Mouse (Mus musculus): ENCODE data around the gene Gprc5b. TPM values are rescaled to one million over a fixed set of nuclear protein-coding genes. Genes with fewer than 3 reads are reported as not detected.

The Gprc5b gene
- polyA plus RNA-seq, 1 experiment = 3.6 TPM

DNA sequence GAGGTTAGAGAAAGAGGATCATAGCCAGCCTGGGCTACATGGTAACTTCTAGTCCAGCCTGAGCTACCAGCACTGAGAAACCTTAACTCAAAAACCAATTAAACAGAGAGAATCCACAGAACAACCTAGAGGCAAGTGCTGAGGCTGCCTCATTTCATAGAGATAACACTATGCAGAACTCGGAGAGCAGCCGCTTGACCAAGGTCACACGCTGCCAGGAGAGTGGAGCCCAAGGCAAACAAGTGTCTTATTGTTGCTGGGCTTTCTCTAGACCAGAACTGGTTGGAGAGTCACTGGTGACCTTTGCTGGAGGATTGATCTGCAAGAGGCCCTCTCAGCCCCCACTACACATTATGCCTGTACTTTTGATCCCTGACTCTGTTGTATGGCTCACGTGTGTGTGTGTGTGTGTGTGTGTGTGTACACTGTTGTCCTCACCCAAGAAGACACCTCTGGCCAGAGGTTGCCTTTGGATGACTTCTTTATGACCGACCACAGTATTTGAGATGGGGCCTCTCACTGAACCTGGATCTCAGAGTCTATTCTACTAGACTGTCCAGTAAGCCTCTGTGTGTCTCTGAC is 5.6 kb downstream of the Gprc5b start:
- 54% methylated on average over 5 of the region's 5 CpGs for WGBS
- no peak overlapping the region for H3K27ac ChIP-seq (ENCODE audit: insufficient read depth, low read depth, low read length)
- H3K27me3 ChIP-seq (ENCODE audit: control insufficient read depth, insufficient read depth, low read length) = peaks cover 9% of the 10 kb centered on the region
- H3K4me1 ChIP-seq (ENCODE audit: control insufficient read depth, insufficient read depth, insufficient read length, low read length) = no peaks in the 10 kb centered on the region
- H3K36me3 ChIP-seq (ENCODE audit: control insufficient read depth, insufficient read depth, low read length) = no peaks in the 10 kb centered on the region
- no peak for TF ChIP-seq CTCF (IDR thresholded peaks at IDR 0.05; ENCODE audit: extremely low read depth, insufficient read length, insufficient replicate concordance, low read depth, low read length)
- no peak for TF ChIP-seq POLR2A (IDR thresholded peaks at IDR 0.05; ENCODE audit: low read depth, low read length)
- no peak overlapping the region for H3K4me3 ChIP-seq (ENCODE audit: low read depth, low read length)

- Histone ChIP-seq H3K27ac (ENCODE audit: insufficient read depth, low read depth, low read length) (no peak overlapping the region), H3K36me3 (ENCODE audit: control insufficient read depth, insufficient read depth, low read length) (no peaks in the 10 kb centered on the region), H3K4me1 (ENCODE audit: control insufficient read depth, insufficient read depth, insufficient read length, low read length) (no peaks in the 10 kb centered on the region), H3K27me3 (ENCODE audit: control insufficient read depth, insufficient read depth, low read length) (no peaks in the 10 kb centered on the region), H3K4me3 (ENCODE audit: low read depth, low read length) (no peak overlapping the region)
- 89% methylated on average over 4 of the region's 4 CpGs for WGBS
- TF ChIP-seq POLR2A (IDR thresholded peaks at IDR 0.05; ENCODE audit: low read depth, low read length) (no peak), CTCF (IDR thresholded peaks at IDR 0.05; ENCODE audit: extremely low read depth, insufficient read length, insufficient replicate concordance, low read depth, low read length) (no peak)
These were observed 8.6 kb downstream of the Gprc5b start for GRCm38 (mm10) chr7:118986369-118986768.

- no peaks in the 10 kb centered on the region for H3K36me3 ChIP-seq (ENCODE audit: control insufficient read depth, insufficient read depth, low read length)
- WGBS = 74% methylated on average over 4 of the region's 4 CpGs
- H3K4me1 ChIP-seq (ENCODE audit: control insufficient read depth, insufficient read depth, insufficient read length, low read length) = no peaks in the 10 kb centered on the region
- no peaks in the 10 kb centered on the region for H3K27me3 ChIP-seq (ENCODE audit: control insufficient read depth, insufficient read depth, low read length)
- H3K4me3 ChIP-seq (ENCODE audit: low read depth, low read length) = no peak overlapping the region
- TF ChIP-seq POLR2A (IDR thresholded peaks at IDR 0.05; ENCODE audit: low read depth, low read length) (no peak), CTCF (IDR thresholded peaks at IDR 0.05; ENCODE audit: extremely low read depth, insufficient read length, insufficient replicate concordance, low read depth, low read length) (no peak)
- H3K27ac ChIP-seq (ENCODE audit: insufficient read depth, low read depth, low read length) = no peak overlapping the region
These were observed 9.2 kb downstream of the Gprc5b start for GRCm38 (mm10) chr7:118985786-118986185.

DNA sequence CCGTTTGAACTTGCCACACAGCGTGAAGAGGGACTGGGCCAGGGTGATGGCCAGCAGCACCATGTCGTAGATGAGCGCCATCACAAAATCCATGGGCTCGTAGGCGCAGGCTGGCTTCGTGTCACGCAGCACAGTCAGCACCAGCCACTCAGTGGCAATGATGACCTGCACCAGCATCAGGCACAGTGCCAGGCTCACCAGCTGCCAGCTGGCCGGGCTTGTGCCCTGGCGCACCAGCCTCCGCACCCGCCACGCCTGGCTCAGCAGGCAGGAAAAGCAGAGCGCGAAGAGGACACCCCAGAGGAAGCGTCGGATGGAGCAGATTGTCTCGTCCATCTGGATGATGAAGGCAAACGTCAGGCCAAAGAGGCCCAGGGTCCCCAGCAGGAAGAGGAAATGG is 11.1 kb downstream of the Gprc5b start:
- TF ChIP-seq POLR2A (IDR thresholded peaks at IDR 0.05; ENCODE audit: low read depth, low read length) (no peak), CTCF (IDR thresholded peaks at IDR 0.05; ENCODE audit: extremely low read depth, insufficient read length, insufficient replicate concordance, low read depth, low read length) (no peak)
- Histone ChIP-seq H3K4me1 (ENCODE audit: control insufficient read depth, insufficient read depth, insufficient read length, low read length) (no peaks in the 10 kb centered on the region), H3K4me3 (ENCODE audit: low read depth, low read length) (no peak overlapping the region), H3K27ac (ENCODE audit: insufficient read depth, low read depth, low read length) (no peak overlapping the region), H3K36me3 (ENCODE audit: control insufficient read depth, insufficient read depth, low read length) (no peaks in the 10 kb centered on the region), H3K27me3 (ENCODE audit: control insufficient read depth, insufficient read depth, low read length) (no peaks in the 10 kb centered on the region)
- 79% methylated on average over 19 of the region's 19 CpGs for WGBS

DNA sequence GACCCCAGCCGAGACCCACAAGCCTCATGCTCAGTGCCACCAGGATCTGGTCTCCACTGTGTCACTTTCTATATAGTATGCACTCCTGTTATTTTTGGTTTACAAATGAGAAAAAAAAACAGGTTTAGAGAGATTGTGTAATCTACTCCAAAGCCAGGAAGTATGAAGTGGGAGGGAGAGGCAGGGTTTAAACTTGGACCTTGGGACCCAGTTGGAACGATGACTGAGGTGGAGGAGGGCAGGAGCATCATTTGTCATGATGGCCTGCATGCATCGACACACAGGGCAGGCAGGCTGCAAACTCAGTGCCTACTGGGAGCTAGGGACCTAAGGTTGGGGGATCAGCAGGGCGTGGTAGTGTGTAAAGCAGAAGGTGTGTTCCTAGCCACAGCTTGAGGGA is 12.4 kb downstream of the Gprc5b start:
- no peaks in the 10 kb centered on the region for H3K4me1 ChIP-seq (ENCODE audit: control insufficient read depth, insufficient read depth, insufficient read length, low read length)
- no peaks in the 10 kb centered on the region for H3K27me3 ChIP-seq (ENCODE audit: control insufficient read depth, insufficient read depth, low read length)
- TF ChIP-seq CTCF (IDR thresholded peaks at IDR 0.05; ENCODE audit: extremely low read depth, insufficient read length, insufficient replicate concordance, low read depth, low read length) (no peak), POLR2A (IDR thresholded peaks at IDR 0.05; ENCODE audit: low read depth, low read length) (no peak)
- no peak overlapping the region for H3K27ac ChIP-seq (ENCODE audit: insufficient read depth, low read depth, low read length)
- no peak overlapping the region for H3K4me3 ChIP-seq (ENCODE audit: low read depth, low read length)
- H3K36me3 ChIP-seq (ENCODE audit: control insufficient read depth, insufficient read depth, low read length) = no peaks in the 10 kb centered on the region
- WGBS = 61% methylated on average over 4 of the region's 4 CpGs

DNA sequence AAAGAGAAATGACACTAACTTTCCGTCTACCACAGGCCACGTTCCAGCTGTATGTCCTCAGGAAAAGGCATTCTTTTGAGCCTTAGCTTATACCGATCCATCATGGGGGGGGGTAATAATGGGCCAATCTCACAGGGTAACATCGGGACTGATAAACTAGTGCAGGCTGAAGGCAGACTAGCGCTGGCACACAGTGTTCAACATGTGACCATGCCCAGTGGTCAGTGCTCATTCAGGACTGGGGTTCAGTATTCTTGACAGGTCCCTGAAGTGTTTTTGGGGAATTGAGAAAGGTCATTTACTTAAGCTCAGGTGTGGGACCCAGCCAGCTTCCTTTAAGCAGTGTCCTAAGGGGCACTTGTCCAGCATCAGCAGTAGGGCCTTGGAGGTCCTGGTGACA is 13.2 kb downstream of the Gprc5b start:
- Histone ChIP-seq H3K4me3 (ENCODE audit: low read depth, low read length) (no peak overlapping the region), H3K36me3 (ENCODE audit: control insufficient read depth, insufficient read depth, low read length) (no peaks in the 10 kb centered on the region), H3K27ac (ENCODE audit: insufficient read depth, low read depth, low read length) (no peak overlapping the region), H3K27me3 (ENCODE audit: control insufficient read depth, insufficient read depth, low read length) (no peaks in the 10 kb centered on the region), H3K4me1 (ENCODE audit: control insufficient read depth, insufficient read depth, insufficient read length, low read length) (no peaks in the 10 kb centered on the region)
- WGBS = 88% methylated on average over 5 of the region's 5 CpGs
- no peak for TF ChIP-seq CTCF (IDR thresholded peaks at IDR 0.05; ENCODE audit: extremely low read depth, insufficient read length, insufficient replicate concordance, low read depth, low read length)
- TF ChIP-seq POLR2A (IDR thresholded peaks at IDR 0.05; ENCODE audit: low read depth, low read length) = no peak

GRCm38 (mm10) chr7:118981346-118981745 is 13.7 kb downstream of the Gprc5b start:
- Histone ChIP-seq H3K4me3 (ENCODE audit: low read depth, low read length) (no peak overlapping the region), H3K36me3 (ENCODE audit: control insufficient read depth, insufficient read depth, low read length) (no peaks in the 10 kb centered on the region), H3K4me1 (ENCODE audit: control insufficient read depth, insufficient read depth, insufficient read length, low read length) (no peaks in the 10 kb centered on the region), H3K27ac (ENCODE audit: insufficient read depth, low read depth, low read length) (no peak overlapping the region), H3K27me3 (ENCODE audit: control insufficient read depth, insufficient read depth, low read length) (no peaks in the 10 kb centered on the region)
- 35% methylated on average over 4 of the region's 4 CpGs for WGBS
- no peak for TF ChIP-seq POLR2A (IDR thresholded peaks at IDR 0.05; ENCODE audit: low read depth, low read length)
- no peak for TF ChIP-seq CTCF (IDR thresholded peaks at IDR 0.05; ENCODE audit: extremely low read depth, insufficient read length, insufficient replicate concordance, low read depth, low read length)

All from small intestine, adult 2 months (tissue).